Comparison of ENCODE assay signal across 10 mouse cellular contexts in genomic region chr1:131905497-131905896, GRCm38 (mm10). TPM values are rescaled to one million over a fixed set of nuclear protein-coding genes. Genes with fewer than 3 reads are reported as not detected.
DNase-seq lines count a peak whose midpoint lies in the region; ATAC-seq and TF ChIP-seq lines count a peak whose summit lies in the region.
"Had no signal": no experiment of that assay in that cellular context is flagged by ENCODE, and none has a peak within 500 bp of the region (broad histone marks: within the 10 kb centered on the region; RNA-seq: fewer than 3 reads in every experiment).

No protein-coding gene starts in this region.

- no peaks in the 10 kb centered on the region for H3K27me3 ChIP-seq in ES-Bruce4 (ENCODE audit: control insufficient read depth, insufficient read depth, low read length, poor library complexity, severe bottlenecking)
- 0 out of 2 replicates have a peak, but pooled peaks cover 3% of the 10 kb centered on the region for H3K27me3 ChIP-seq in hindbrain, embryonic 16.5 days (replicated peaks; ENCODE audit: control insufficient read depth, insufficient read depth, low read length)

- no peaks in the 10 kb centered on the region for H3K36me3 ChIP-seq in ES-Bruce4 (ENCODE audit: control insufficient read depth, insufficient read depth, low read length, poor library complexity, severe bottlenecking)
- H3K36me3 ChIP-seq in hindbrain, embryonic 16.5 days (ENCODE audit: control insufficient read depth, insufficient read depth, low read length) = no peaks in the 10 kb centered on the region
- H3K36me3 ChIP-seq: forebrain, embryonic 15.5 days; hindbrain, embryonic 15.5 days; lung, embryonic 15.5 days had no signal

- H3K4me3 ChIP-seq in ES-Bruce4 (ENCODE audit: low read depth, low read length) = no peak overlapping the region
- no peak overlapping the region for H3K4me3 ChIP-seq in hindbrain, embryonic 16.5 days (ENCODE audit: low read length)
- H3K4me3 ChIP-seq: forebrain, embryonic 15.5 days; hindbrain, embryonic 15.5 days; lung, embryonic 15.5 days had no signal

- peaks cover under 1% of the 10 kb centered on the region for H3K4me1 ChIP-seq in ES-Bruce4 (ENCODE audit: control insufficient read depth, insufficient read depth, low read length)
- H3K4me1 ChIP-seq in hindbrain, embryonic 16.5 days (ENCODE audit: control insufficient read depth, insufficient read depth, low read depth, low read length) = no peaks in the 10 kb centered on the region

- H3K27ac ChIP-seq in ES-Bruce4 (ENCODE audit: insufficient read depth, low read length) = no peak overlapping the region
- no peak overlapping the region for H3K27ac ChIP-seq in hindbrain, embryonic 16.5 days (ENCODE audit: low read depth, low read length)
- H3K27ac ChIP-seq: forebrain, embryonic 15.5 days; hindbrain, embryonic 15.5 days; lung, embryonic 15.5 days had no signal

- TF ChIP-seq CTCF in ES-Bruce4 (IDR thresholded peaks at IDR 0.05; ENCODE audit: low read depth, low read length) = peak; percentile 4

- ATAC-seq in hindbrain, embryonic 16.5 days = no peak
- ATAC-seq in granulocyte monocyte progenitor cell, adult 5-6 weeks (replicated peaks; ENCODE audit: poor library complexity, severe bottlenecking) = no peak
- ATAC-seq: forebrain, embryonic 15.5 days had no signal

- TF ChIP-seq EP300 in ES-Bruce4 (IDR thresholded peaks at IDR 0.05; ENCODE audit: insufficient read depth, low read depth, low read length) = no peak

- H3K9ac ChIP-seq in ES-Bruce4 (ENCODE audit: low read depth, poor library complexity, severe bottlenecking) = no peak overlapping the region
- H3K9ac ChIP-seq in hindbrain, embryonic 16.5 days (ENCODE audit: low read depth, low read length) = no peak overlapping the region
- H3K9ac ChIP-seq: forebrain, embryonic 15.5 days; hindbrain, embryonic 15.5 days; lung, embryonic 15.5 days had no signal

- no peak overlapping the region for H3K4me2 ChIP-seq in hindbrain, embryonic 16.5 days (ENCODE audit: low read length)
- H3K4me2 ChIP-seq: forebrain, embryonic 15.5 days; hindbrain, embryonic 15.5 days; lung, embryonic 15.5 days had no signal

- TF ChIP-seq POLR2A in ES-Bruce4 (IDR thresholded peaks at IDR 0.05; ENCODE audit: insufficient read depth, low read length) = no peak

- WGBS in hindbrain, embryonic 16.5 days = 20% methylated on average over 1 of the region's 1 CpGs

- H3K9me3 ChIP-seq in ES-Bruce4 (replicated peaks; ENCODE audit: control insufficient read depth, insufficient read depth, low read length, poor library complexity, severe bottlenecking) = no peaks in the 10 kb centered on the region
- H3K9me3 ChIP-seq in hindbrain, embryonic 16.5 days (ENCODE audit: control insufficient read depth, low read length) = no peaks in the 10 kb centered on the region
- H3K9me3 ChIP-seq: forebrain, embryonic 15.5 days; hindbrain, embryonic 15.5 days; lung, embryonic 15.5 days had no signal

- peak; percentile 35 for DNase-seq in kidney, postnatal 10 days
- no peak for DNase-seq in kidney, adult 9 months
- DNase-seq in 3T3-L1 (ENCODE audit: low read depth, low spot score) = peak; percentile 62
- peak; percentile 35 for DNase-seq in embryo, embryonic 10 days (ENCODE audit: low spot score)

RNA-seq across cellular contexts. Expression of gene Nucks1, which starts 4.8 kb away (rescaled TPM):
- 298 and 328 TPM in 2 replicates for polyA plus RNA-seq in ES-Bruce4 (2011; ENCODE audit: insufficient read depth, insufficient read length, low read depth, missing spikeins)
- 45.0 and 47.7 TPM in 2 replicates for polyA plus RNA-seq in hindbrain, embryonic 16.5 days (2015; fragmentation: Nextera tagmentation; extraction: Ambion mirVana)
- 147 and 170 TPM in 2 replicates for total RNA-seq in granulocyte monocyte progenitor cell, adult 5-6 weeks (2014; fragmentation: Nextera tagmentation)
- total RNA-seq in granulocyte monocyte progenitor cell, adult 5-6 weeks (2017) = 341 and 364 TPM in 2 replicates

RNA-seq across cellular contexts. Expression of gene Rab29, which starts 38.5 kb away (rescaled TPM):
- 4.3 and 9.6 TPM in 2 replicates for polyA plus RNA-seq in ES-Bruce4 (2011; ENCODE audit: insufficient read depth, insufficient read length, low read depth, missing spikeins)
- polyA plus RNA-seq in hindbrain, embryonic 16.5 days (2015; fragmentation: Nextera tagmentation; extraction: Ambion mirVana) = 8.6 and 9.3 TPM in 2 replicates
- 20.2 and 22.2 TPM in 2 replicates for total RNA-seq in granulocyte monocyte progenitor cell, adult 5-6 weeks (2014; fragmentation: Nextera tagmentation)
- 22.9 and 26.2 TPM in 2 replicates for total RNA-seq in granulocyte monocyte progenitor cell, adult 5-6 weeks (2017)

RNA-seq across cellular contexts. Expression of gene Slc45a3, which starts 57.3 kb away (rescaled TPM):
- 3.3 and 3.9 TPM in 2 replicates for polyA plus RNA-seq in ES-Bruce4 (2011; ENCODE audit: insufficient read depth, insufficient read length, low read depth, missing spikeins)
- 0.96 and 1.5 TPM in 2 replicates for polyA plus RNA-seq in hindbrain, embryonic 16.5 days (2015; fragmentation: Nextera tagmentation; extraction: Ambion mirVana)
- 1.1 and 4.0 TPM in 2 replicates for total RNA-seq in granulocyte monocyte progenitor cell, adult 5-6 weeks (2014; fragmentation: Nextera tagmentation)
- total RNA-seq in granulocyte monocyte progenitor cell, adult 5-6 weeks (2017) = 0.65 and 0.82 TPM in 2 replicates
